Mouse (Mus musculus): ENCODE measurements at regions not wholly inside any gene's neighbourhood (a gene's known extent, or its start where the extent isn't known, plus 50 kb on each side); places are given as distances from the start of the nearest gene placed in this dataset.

DNA sequence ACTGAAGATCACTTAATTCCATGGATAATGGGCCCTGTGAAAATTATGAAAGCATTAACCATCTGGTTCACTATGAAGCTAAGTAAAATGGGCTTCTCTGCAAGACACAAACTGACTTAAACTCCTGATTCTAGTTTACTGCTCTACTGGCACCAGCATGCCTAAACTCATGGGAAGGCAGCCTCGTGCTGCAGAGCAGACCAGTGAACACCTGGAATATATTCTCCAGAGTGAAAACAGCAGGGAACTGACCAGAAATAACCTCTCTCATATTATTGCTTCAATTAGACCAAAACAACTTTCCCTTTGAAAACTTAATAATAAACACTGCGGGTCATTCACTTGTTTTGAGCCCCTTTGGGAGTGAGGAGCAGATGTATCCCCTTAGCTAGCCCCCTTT is 316.8 kb upstream of the Rspo3 start:
- no peak for DNase-seq (ENCODE audit: extremely low read depth)
- H3K4me3 ChIP-seq (replicated peaks in 1 of 3; ENCODE audit: low read depth in 2 of 3, low read length in 2 of 3, poor library complexity in 1 of 3), result no peak overlapping the region
- H3K9ac ChIP-seq (ENCODE audit: insufficient read depth, low read depth), result no peak overlapping the region
- TF ChIP-seq USF1 (IDR thresholded peaks at IDR 0.05; ENCODE audit: low read depth, low read length), result no peak
- TF ChIP-seq MAX (IDR thresholded peaks at IDR 0.05; ENCODE audit: low read length), result no peak
- TF ChIP-seq MAZ (IDR thresholded peaks at IDR 0.05; ENCODE audit: low read depth, low read length), result no peak
- no peak for TF ChIP-seq RAD21 (IDR thresholded peaks at IDR 0.05; ENCODE audit: low read depth, low read length)
- no peak for TF ChIP-seq CHD2 (IDR thresholded peaks at IDR 0.05; ENCODE audit: low read length)
- TF ChIP-seq SIN3A (IDR thresholded peaks at IDR 0.05; ENCODE audit: low read length), result no peak
- dilution Hi-C loops (cut with MboI; ENCODE audit: extremely low pct_ligation_motif_present, extremely low pct_unique_long_range_greater_than_20kb, low sequenced_read_pairs) (no loop called here), in situ Hi-C loops (cut with MboI; ENCODE audit: low pct_ligation_motif_present, low pct_unique_long_range_greater_than_20kb, low sequenced_read_pairs) (no loop called here)
- no peaks in the 10 kb centered on the region for H3K36me3 ChIP-seq (replicated peaks in 1 of 2; ENCODE audit: control insufficient read depth in 1 of 2, insufficient read depth in 1 of 2, low read length in 1 of 2)
- H3K4me2 ChIP-seq (ENCODE audit: insufficient read depth, low read depth, poor library complexity, severe bottlenecking), result no peak overlapping the region
- no peak overlapping the region for H3K27ac ChIP-seq (ENCODE audit: insufficient read depth, low read depth)
- H3K79me2 ChIP-seq (replicated peaks; ENCODE audit: control insufficient read depth, extremely low read depth, insufficient read depth, poor library complexity, severe bottlenecking), result no peaks in the 10 kb centered on the region
- no peaks in the 10 kb centered on the region for H3K9me3 ChIP-seq (replicated peaks; ENCODE audit: low read length)
- H3K4me1 ChIP-seq (ENCODE audit: control insufficient read depth in 1 of 2, insufficient read depth in 2 of 2), result no peaks in the 10 kb centered on the region
- no peaks in the 10 kb centered on the region for H3K27me3 ChIP-seq (replicated peaks)

DNA sequence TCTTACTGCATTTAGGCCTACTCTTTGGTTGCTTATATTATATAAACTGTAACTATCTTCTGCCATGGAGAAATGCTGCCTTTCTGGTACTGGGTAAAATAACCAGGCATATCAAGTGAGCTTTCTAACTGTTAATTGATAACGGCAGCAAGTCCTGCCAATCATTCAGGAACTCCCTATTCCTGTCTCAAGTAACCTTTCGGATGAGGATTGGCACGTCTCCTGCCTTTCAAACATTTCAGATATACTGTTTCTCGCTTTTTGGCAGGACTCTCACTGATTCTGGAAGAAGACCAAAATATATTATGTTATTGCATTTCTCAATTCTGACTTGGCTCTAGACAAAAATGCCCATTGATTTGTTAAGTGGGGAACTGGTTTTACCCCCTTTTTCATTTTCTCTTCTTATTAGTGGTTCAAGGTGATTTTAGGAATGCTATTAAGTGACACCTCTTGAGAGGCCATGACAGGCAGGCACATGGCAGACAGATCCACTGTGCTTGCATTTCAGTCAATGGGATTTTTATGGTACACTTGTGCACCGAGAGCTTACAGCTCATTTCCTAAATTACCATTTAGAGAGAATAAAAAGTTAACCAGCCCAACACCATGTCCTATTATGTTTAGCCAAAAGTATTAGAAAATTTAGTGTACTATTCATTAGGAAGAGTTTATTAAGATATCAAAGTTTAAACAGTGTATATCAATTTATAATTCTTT is 289.4 kb upstream of the Rspo3 start:
- no peaks in the 10 kb centered on the region for H3K79me2 ChIP-seq (replicated peaks; ENCODE audit: control insufficient read depth, extremely low read depth, insufficient read depth, poor library complexity, severe bottlenecking)
- dilution Hi-C loops (cut with MboI; ENCODE audit: extremely low pct_ligation_motif_present, extremely low pct_unique_long_range_greater_than_20kb, low sequenced_read_pairs) (no loop called here), in situ Hi-C loops (cut with MboI; ENCODE audit: low pct_ligation_motif_present, low pct_unique_long_range_greater_than_20kb, low sequenced_read_pairs) (no loop called here)
- H3K4me2 ChIP-seq (ENCODE audit: insufficient read depth, low read depth, poor library complexity, severe bottlenecking), result no peak overlapping the region
- no peaks in the 10 kb centered on the region for H3K27me3 ChIP-seq (replicated peaks)
- H3K27ac ChIP-seq (ENCODE audit: insufficient read depth, low read depth), result no peak overlapping the region
- no peak for TF ChIP-seq ETS1 (conservative IDR thresholded peaks at IDR 0.05; ENCODE audit: low read depth, low read length)
- TF ChIP-seq HCFC1 (IDR thresholded peaks at IDR 0.05; ENCODE audit: low read depth, low read length), result no peak
- no peak for TF ChIP-seq NRF1 (IDR thresholded peaks at IDR 0.05; ENCODE audit: low read depth, low read length)
- no peak for TF ChIP-seq MYC (IDR thresholded peaks at IDR 0.05; ENCODE audit: low read depth, low read length)
- no peak for TF ChIP-seq PAX5 (IDR thresholded peaks at IDR 0.05; ENCODE audit: low read length)
- TF ChIP-seq CHD2 (IDR thresholded peaks at IDR 0.05; ENCODE audit: low read length), result no peak
- TF ChIP-seq KAT2A (IDR thresholded peaks at IDR 0.05; ENCODE audit: insufficient replicate concordance, low read length), result no peak
- no peak for TF ChIP-seq NELFE (IDR thresholded peaks at IDR 0.05; ENCODE audit: low read depth, low read length)
- no peak overlapping the region for H3K9ac ChIP-seq (ENCODE audit: insufficient read depth, low read depth)
- no peaks in the 10 kb centered on the region for H3K4me1 ChIP-seq (ENCODE audit: control insufficient read depth in 1 of 2, insufficient read depth in 2 of 2)
- DNase-seq (ENCODE audit: extremely low read depth), result no peak
- no peaks in the 10 kb centered on the region for H3K36me3 ChIP-seq (replicated peaks in 1 of 2; ENCODE audit: control insufficient read depth in 1 of 2, insufficient read depth in 1 of 2, low read length in 1 of 2)
- H3K9me3 ChIP-seq (replicated peaks; ENCODE audit: low read length), result no peaks in the 10 kb centered on the region
- H3K4me3 ChIP-seq (replicated peaks in 1 of 3; ENCODE audit: low read depth in 2 of 3, low read length in 2 of 3, poor library complexity in 1 of 3), result no peak overlapping the region

DNA sequence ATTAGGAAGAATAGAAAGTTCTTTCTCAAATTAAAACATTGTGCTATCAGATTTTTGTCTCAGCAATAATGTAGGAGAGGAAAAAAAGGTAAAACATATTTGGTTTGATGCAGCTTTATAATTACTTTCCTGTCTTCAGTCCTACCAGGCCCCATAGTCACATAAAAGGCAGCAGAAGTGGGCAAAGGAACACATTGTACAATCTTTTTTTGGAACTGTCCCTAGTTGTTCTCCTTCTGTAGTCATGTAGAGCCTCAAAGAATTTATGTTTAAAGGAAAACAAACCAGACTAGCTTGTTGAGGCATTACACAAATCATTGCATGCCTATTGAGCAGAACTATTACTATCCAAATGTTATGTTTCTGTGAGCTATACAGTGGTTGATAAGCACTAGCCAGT is 288.7 kb upstream of the Rspo3 start:
- in situ Hi-C loops (cut with MboI; ENCODE audit: low pct_ligation_motif_present, low pct_unique_long_range_greater_than_20kb, low sequenced_read_pairs) (no loop called here), dilution Hi-C loops (cut with MboI; ENCODE audit: extremely low pct_ligation_motif_present, extremely low pct_unique_long_range_greater_than_20kb, low sequenced_read_pairs) (no loop called here)
- TF ChIP-seq GABPA (IDR thresholded peaks at IDR 0.05; ENCODE audit: insufficient replicate concordance, low read depth, low read length), result no peak
- no peak for TF ChIP-seq USF1 (IDR thresholded peaks at IDR 0.05; ENCODE audit: low read depth, low read length)
- TF ChIP-seq ETS1 (conservative IDR thresholded peaks at IDR 0.05; ENCODE audit: low read depth, low read length), result no peak
- no peak for TF ChIP-seq POLR2A (IDR thresholded peaks at IDR 0.05; ENCODE audit: low read depth, low read length)
- no peak for TF ChIP-seq NELFE (IDR thresholded peaks at IDR 0.05; ENCODE audit: low read depth, low read length)
- no peak for TF ChIP-seq ZC3H11A (IDR thresholded peaks at IDR 0.05; ENCODE audit: low read depth, low read length)
- TF ChIP-seq SMC3 (IDR thresholded peaks at IDR 0.05; ENCODE audit: low read depth, low read length), result no peak
- no peak for TF ChIP-seq ZNF384 (IDR thresholded peaks at IDR 0.05; ENCODE audit: low read depth, low read length)
- no peak for TF ChIP-seq POLR2AphosphoS2 (IDR thresholded peaks at IDR 0.05; ENCODE audit: low read depth, low read length)
- no peak for TF ChIP-seq BHLHE40 (IDR thresholded peaks at IDR 0.05; ENCODE audit: low read depth, low read length)
- no peak for TF ChIP-seq MYC (IDR thresholded peaks at IDR 0.05; ENCODE audit: low read depth, low read length)
- no peak for TF ChIP-seq USF2 (conservative IDR thresholded peaks at IDR 0.05; ENCODE audit: low read depth, low read length)
- TF ChIP-seq RAD21 (IDR thresholded peaks at IDR 0.05; ENCODE audit: low read depth, low read length), result no peak
- TF ChIP-seq RCOR1 (conservative IDR thresholded peaks at IDR 0.05; ENCODE audit: low read depth, low read length), result no peak
- TF ChIP-seq PAX5 (IDR thresholded peaks at IDR 0.05; ENCODE audit: low read length), result no peak
- no peak for TF ChIP-seq JUND (conservative IDR thresholded peaks at IDR 0.05; ENCODE audit: low read depth, low read length)
- TF ChIP-seq MAFK (IDR thresholded peaks at IDR 0.05; ENCODE audit: insufficient replicate concordance, low read length), result no peak
- TF ChIP-seq IRF4 (IDR thresholded peaks at IDR 0.05; ENCODE audit: low read depth, low read length), result no peak
- no peak for TF ChIP-seq CHD2 (IDR thresholded peaks at IDR 0.05; ENCODE audit: low read length)
- no peak overlapping the region for H3K4me2 ChIP-seq (ENCODE audit: insufficient read depth, low read depth, poor library complexity, severe bottlenecking)
- H3K9ac ChIP-seq (ENCODE audit: insufficient read depth, low read depth), result no peak overlapping the region
- no peaks in the 10 kb centered on the region for H3K36me3 ChIP-seq (replicated peaks in 1 of 2; ENCODE audit: control insufficient read depth in 1 of 2, insufficient read depth in 1 of 2, low read length in 1 of 2)
- H3K79me2 ChIP-seq (replicated peaks; ENCODE audit: control insufficient read depth, extremely low read depth, insufficient read depth, poor library complexity, severe bottlenecking), result no peaks in the 10 kb centered on the region
- no peaks in the 10 kb centered on the region for H3K4me1 ChIP-seq (ENCODE audit: control insufficient read depth in 1 of 2, insufficient read depth in 2 of 2)
- no peak overlapping the region for H3K4me3 ChIP-seq (replicated peaks in 1 of 3; ENCODE audit: low read depth in 2 of 3, low read length in 2 of 3, poor library complexity in 1 of 3)
- no peak overlapping the region for H3K27ac ChIP-seq (ENCODE audit: insufficient read depth, low read depth)
- no peak for DNase-seq (ENCODE audit: extremely low read depth)
- H3K27me3 ChIP-seq (replicated peaks), result no peaks in the 10 kb centered on the region
- no peaks in the 10 kb centered on the region for H3K9me3 ChIP-seq (replicated peaks; ENCODE audit: low read length)
